ENCODE assay signal across 26 mouse cellular contexts in genomic region chrX:56307597-56307996, GRCm38 (mm10). TPM values are rescaled to one million over a fixed set of nuclear protein-coding genes. Genes with fewer than 3 reads are reported as not detected.
"Had no signal": no experiment of that assay in that cellular context is flagged by ENCODE, and none has a peak within 500 bp of the region (broad histone marks: within the 10 kb centered on the region; RNA-seq: fewer than 3 reads in every experiment).

No protein-coding gene starts in this region.

- H3K27me3 ChIP-seq: liver, embryonic 13.5 days; liver, embryonic 15.5 days; lung, embryonic 15.5 days; megakaryocyte, embryonic 14.5 days; midbrain, embryonic 13.5 days; midbrain, embryonic 15.5 days; neural tube, embryonic 13.5 days; neural tube, embryonic 15.5 days; stomach, embryonic 15.5 days had no signal

- H3K4me2 ChIP-seq: liver, embryonic 13.5 days; liver, embryonic 15.5 days; lung, embryonic 15.5 days; midbrain, embryonic 11.5 days; midbrain, embryonic 13.5 days; midbrain, embryonic 15.5 days; neural tube, embryonic 13.5 days; neural tube, embryonic 15.5 days; stomach, embryonic 15.5 days had no signal

- ATAC-seq: liver, postnatal 0 days; lung, postnatal 0 days; midbrain, embryonic 13.5 days; midbrain, embryonic 15.5 days had no signal

- H3K4me3 ChIP-seq: liver, embryonic 13.5 days; liver, embryonic 15.5 days; lung, embryonic 15.5 days; megakaryocyte, embryonic 14.5 days; midbrain, embryonic 13.5 days; midbrain, embryonic 15.5 days; neural tube, embryonic 13.5 days; neural tube, embryonic 15.5 days; stomach, embryonic 15.5 days had no signal

- DNase-seq: liver, embryonic 13.5 days; liver, postnatal 0 days; lung, adult 2 months; lung, postnatal 14 days; lung, postnatal 36 days; retina, postnatal 1 day; right cerebral cortex, adult 18-20 months; right cerebral cortex, postnatal 25 days; right cerebral cortex, postnatal 4 days; spleen, adult 18-20 months; thymus, adult 2 months; thymus, postnatal 25 days; thymus, postnatal 4 days had no signal

- H3K9me3 ChIP-seq: liver, embryonic 13.5 days; liver, embryonic 15.5 days; lung, embryonic 15.5 days; megakaryocyte, embryonic 14.5 days; midbrain, embryonic 13.5 days; midbrain, embryonic 15.5 days; neural tube, embryonic 13.5 days; neural tube, embryonic 15.5 days; stomach, embryonic 15.5 days had no signal

- H3K9ac ChIP-seq: liver, embryonic 13.5 days; liver, embryonic 15.5 days; liver, postnatal 0 days; lung, embryonic 15.5 days; midbrain, embryonic 13.5 days; midbrain, embryonic 15.5 days; neural tube, embryonic 13.5 days; neural tube, embryonic 15.5 days; stomach, embryonic 15.5 days had no signal

- H3K27ac ChIP-seq: liver, embryonic 13.5 days; liver, embryonic 15.5 days; lung, embryonic 15.5 days; macrophage; midbrain, embryonic 13.5 days; midbrain, embryonic 15.5 days; neural tube, embryonic 13.5 days; neural tube, embryonic 15.5 days; stomach, embryonic 15.5 days; stomach, postnatal 0 days had no signal

- H3K4me1 ChIP-seq: liver, embryonic 13.5 days; liver, embryonic 15.5 days; lung, embryonic 15.5 days; midbrain, embryonic 13.5 days; midbrain, embryonic 15.5 days; neural tube, embryonic 13.5 days; neural tube, embryonic 15.5 days; stomach, embryonic 15.5 days had no signal

- H3K36me3 ChIP-seq: liver, embryonic 13.5 days; liver, embryonic 15.5 days; lung, embryonic 15.5 days; midbrain, embryonic 13.5 days; midbrain, embryonic 15.5 days; neural tube, embryonic 13.5 days; neural tube, embryonic 15.5 days; stomach, embryonic 15.5 days had no signal

RNA-seq across cellular contexts. Expression of gene Zfp449, which starts 38.6 kb away (rescaled TPM):
- total RNA-seq: monocyte, adult 5-6 weeks had no signal
